Comparison of ENCODE assay signal across 17 mouse cellular contexts in genomic region chr19:16300413-16300812, GRCm38 (mm10).
"Had no signal": no experiment of that assay in that cellular context is flagged by ENCODE, and none has a peak within 500 bp of the region (broad histone marks: within the 10 kb centered on the region; RNA-seq: fewer than 3 reads in every experiment).

No protein-coding gene starts in this region.

- H3K9me3 ChIP-seq: lung, embryonic 15.5 days; midbrain, embryonic 13.5 days; midbrain, embryonic 15.5 days; neural tube, embryonic 13.5 days; stomach, embryonic 15.5 days had no signal

- DNase-seq: lung, adult 2 months; lung, postnatal 14 days; lung, postnatal 36 days; right cerebral cortex, postnatal 14 days; thymus, adult 2 months; thymus, postnatal 25 days; thymus, postnatal 4 days had no signal

- H3K4me2 ChIP-seq: lung, embryonic 15.5 days; midbrain, embryonic 11.5 days; midbrain, embryonic 13.5 days; midbrain, embryonic 15.5 days; neural tube, embryonic 13.5 days; stomach, embryonic 15.5 days had no signal

- H3K27me3 ChIP-seq: lung, embryonic 15.5 days; midbrain, embryonic 13.5 days; midbrain, embryonic 15.5 days; neural tube, embryonic 13.5 days; stomach, embryonic 15.5 days had no signal

- H3K27ac ChIP-seq: liver, embryonic 14.5 days; lung, embryonic 15.5 days; macrophage; midbrain, embryonic 13.5 days; midbrain, embryonic 15.5 days; neural tube, embryonic 13.5 days; stomach, embryonic 15.5 days; stomach, postnatal 0 days had no signal

- H3K4me1 ChIP-seq: lung, embryonic 15.5 days; stomach, embryonic 15.5 days had no signal

- H3K36me3 ChIP-seq: lung, embryonic 15.5 days; midbrain, embryonic 13.5 days; midbrain, embryonic 15.5 days; neural tube, embryonic 13.5 days; stomach, embryonic 15.5 days had no signal

- ATAC-seq: lung, postnatal 0 days; midbrain, embryonic 13.5 days; midbrain, embryonic 15.5 days had no signal

- H3K9ac ChIP-seq: liver, embryonic 14.5 days; lung, embryonic 15.5 days; midbrain, embryonic 13.5 days; midbrain, embryonic 15.5 days; neural tube, embryonic 13.5 days; stomach, embryonic 15.5 days had no signal

- H3K4me3 ChIP-seq: lung, embryonic 15.5 days; midbrain, embryonic 13.5 days; midbrain, embryonic 15.5 days; neural tube, embryonic 13.5 days; stomach, embryonic 15.5 days had no signal
